Mouse (Mus musculus) 416B (cell line): Measurements from ENCODE around the gene March10.
A peak's percentile ranks its signal among the peaks of the same experiment; 100 is the strongest.

Experiments used
- DNase-seq: peaks from one replicate; pipeline ENCODE4 v3.0.0; 2011; ENCODE audit warnings: low read depth

March10 gene

GRCm38 (mm10) chr11:105312972-105313632 is 143.4 kb downstream of the March10 start:
- peak; percentile 19 for DNase-seq

- DNase-seq: peak; percentile 41
Measured at GRCm38 (mm10) chr11:105312311-105312942, 144.1 kb downstream of the March10 start.

GRCm38 (mm10) chr11:105311291-105311975 is 145.1 kb downstream of the March10 start:
- peak; percentile 86 for DNase-seq
